Mouse (Mus musculus) MEL (cell line): ENCODE data around the gene Naip1. TPM values are rescaled to one million over a fixed set of nuclear protein-coding genes. Genes with fewer than 3 reads are reported as not detected.
"Not testable (repeated sequence)": the region's sequence is repeated elsewhere in the genome, so short reads cannot be mapped to it uniquely, and the experiment has no call there.

Source experiments
- DNase-seq: peaks from one replicate; pipeline ENCODE4 v3.0.0; 2011; ENCODE audit warnings: low read depth, low spot score
- H3K27ac ChIP-seq: 2 replicates; pipeline ENCODE4 v1.5.1; 2012; ENCODE audit warnings: low read depth, mild to moderate bottlenecking, control low read depth, low read length, moderate library complexity; ENCODE audit not compliant: control insufficient read depth
- H3K27me3 ChIP-seq, 2 experiments: fragments of 150-350 bp in 1 of 2; sonication (generic) in 1 of 2; 2 replicates each; pipeline ENCODE4 v1.6.1; 2012; ENCODE audit warnings: low read length in 2 of 2, mild to moderate bottlenecking in 2 of 2, improper control_type of control experiment in 1 of 2, moderate library complexity in 1 of 2; ENCODE audit not compliant: insufficient read depth in 2 of 2, control insufficient read depth in 1 of 2
- H3K36me3 ChIP-seq, 2 experiments: 2 replicates each; pipeline ENCODE4 v1.6.1; 2012 to 2014; ENCODE audit warnings: low read length in 2 of 2, improper control_type of control experiment in 1 of 2, inconsistent platforms in 1 of 2, mild to moderate bottlenecking in 1 of 2; ENCODE audit not compliant: insufficient read depth in 2 of 2, control insufficient read depth in 1 of 2
- H3K4me1 ChIP-seq, 2 experiments: fragments of 150-350 bp in 1 of 2; sonication (generic) in 1 of 2; 2 replicates each; pipeline ENCODE4 v1.6.1; 2012; ENCODE audit warnings: low read length in 2 of 2, improper control_type of control experiment in 1 of 2, mild to moderate bottlenecking in 1 of 2; ENCODE audit not compliant: insufficient read depth in 2 of 2, control insufficient read depth in 1 of 2
- H3K4me3 ChIP-seq, 2 experiments: fragments of 150-350 bp in 1 of 2; sonication (generic) in 1 of 2; 2 replicates each; pipeline ENCODE4 v1.5.1; 2012; ENCODE audit warnings: low read depth in 2 of 2, low read length in 2 of 2, mild to moderate bottlenecking in 2 of 2, moderate library complexity in 2 of 2, control low read depth in 1 of 2, improper control_type of control experiment in 1 of 2; ENCODE audit not compliant: control insufficient read depth in 1 of 2, insufficient read depth in 1 of 2
- H3K79me2 ChIP-seq: 2 replicates; pipeline ENCODE4 v1.6.1; 2012; ENCODE audit warnings: mild to moderate bottlenecking, low read length, moderate library complexity; ENCODE audit not compliant: control insufficient read depth, poor library complexity, insufficient read depth
- H3K9ac ChIP-seq: 2 replicates; pipeline ENCODE4 v1.6.1; 2012; ENCODE audit warnings: low read depth, mild to moderate bottlenecking, control low read depth, low read length, moderate library complexity; ENCODE audit not compliant: control insufficient read depth, poor library complexity, severe bottlenecking
- H3K9me3 ChIP-seq: fragments of 150-350 bp; sonication (generic); replicated peaks from 2 replicates; pipeline ENCODE4 v1.6.1; 2012; ENCODE audit warnings: mild to moderate bottlenecking, low read length, improper control_type of control experiment, moderate library complexity; ENCODE audit not compliant: insufficient read depth
- CTCF ChIP-seq, 3 experiments: IDR thresholded peaks in 2 of 3; conservative IDR thresholded peaks in 1 of 3; 2 replicates each; pipeline ENCODE4 v1.5.1; 2011 to 2012; ENCODE audit warnings: low read length in 3 of 3, low read depth in 2 of 3, mild to moderate bottlenecking in 2 of 3, improper control_type of control experiment in 1 of 3, inconsistent platforms in 1 of 3, mixed read lengths in 1 of 3, moderate library complexity in 1 of 3; ENCODE audit not compliant: control insufficient read depth in 1 of 3, insufficient read depth in 1 of 3, poor library complexity in 1 of 3, severe bottlenecking in 1 of 3
- E2F4 ChIP-seq: IDR thresholded peaks from 2 replicates; pipeline ENCODE4 v1.6.1; 2011; ENCODE audit warnings: low read depth, low read length, improper control_type of control experiment, borderline replicate concordance
- EP300 ChIP-seq, 2 experiments: IDR thresholded peaks; 2 replicates each; pipeline ENCODE4 v1.6.1; 2011; ENCODE audit warnings: improper control_type of control experiment in 2 of 2, low read length in 2 of 2, low read depth in 1 of 2, mild to moderate bottlenecking in 1 of 2
- MAX ChIP-seq: IDR thresholded peaks from 2 replicates; pipeline ENCODE4 v1.6.1; 2011; ENCODE audit warnings: low read length, improper control_type of control experiment
- RAD21 ChIP-seq: IDR thresholded peaks from 2 replicates; pipeline ENCODE4 v1.6.1; 2011; ENCODE audit warnings: mild to moderate bottlenecking, low read depth, low read length, improper control_type of control experiment
- SMC3 ChIP-seq: IDR thresholded peaks from 2 replicates; pipeline ENCODE4 v1.6.1; 2011; ENCODE audit warnings: low read depth, low read length, improper control_type of control experiment
- TAL1 ChIP-seq: IDR thresholded peaks from 2 replicates; pipeline ENCODE4 v1.6.1; 2012; ENCODE audit warnings: mild to moderate bottlenecking, inconsistent platforms, low read length, moderate library complexity, mixed read lengths
- USF2 ChIP-seq, 2 experiments: IDR thresholded peaks; 2 replicates each; pipeline ENCODE4 v1.6.1; 2011 to 2012; ENCODE audit warnings: improper control_type of control experiment in 2 of 2, low read length in 2 of 2, borderline replicate concordance in 1 of 2, inconsistent platforms in 1 of 2, low read depth in 1 of 2, mild to moderate bottlenecking in 1 of 2; ENCODE audit not compliant: insufficient read depth in 1 of 2
- ZKSCAN1 ChIP-seq: IDR thresholded peaks from 2 replicates; pipeline ENCODE4 v1.6.1; 2012; ENCODE audit warnings: low read depth, mild to moderate bottlenecking, inconsistent platforms, low read length, improper control_type of control experiment, moderate library complexity
- polyA plus RNA-seq, 2 experiments: library from polyadenylated mRNA; stranded (reverse) in 1 of 2; unstranded in 1 of 2; fragments of >175 nt in 1 of 2; fragments of >200 nt in 1 of 2; gene quantifications; 2 replicates each; pipeline versions ENCODE4 v1.2.1 to v1.2.4; 2012; ENCODE audit warnings: low replicate concordance in 2 of 2, low read depth in 1 of 2; ENCODE audit not compliant: insufficient read length in 2 of 2, insufficient read depth in 1 of 2, missing spikeins in 1 of 2
- total RNA-seq: library from RNA; depleted of rRNA; stranded (reverse); fragments of 300-350 nt; gene quantifications from 2 replicates; pipeline ENCODE4 v1.2.3, GENCODE M21; 2012

The Naip1 gene
- total and polyA plus RNA-seq, 3 experiments, result 0.01 TPM; not detected in 2

GRCm38 (mm10) chr13:100438701-100439100, 14.0 kb downstream of the Naip1 start:
- no peak overlapping the region for H3K9ac ChIP-seq
- H3K36me3 ChIP-seq, result no peaks in the 10 kb centered on the region
- H3K9me3 ChIP-seq, result no peaks in the 10 kb centered on the region
- H3K4me1 ChIP-seq, result no peaks in the 10 kb centered on the region
- H3K4me3 ChIP-seq, result no peak overlapping the region
- no peaks in the 10 kb centered on the region; a peak in 1 of 4 replicates for H3K27me3 ChIP-seq
- no peak overlapping the region for H3K27ac ChIP-seq
- H3K79me2 ChIP-seq, result no peaks in the 10 kb centered on the region
- DNase-seq, result no peak
- TF ChIP-seq USF2 (IDR thresholded peaks at IDR 0.05; ENCODE audit: borderline replicate concordance in 1 of 2, insufficient read depth in 1 of 2, low read depth in 1 of 2, low read length in 2 of 2) (no peak), E2F4 (no peak), TAL1 (no peak), SMC3 (no peak), MAX (no peak), CTCF (IDR thresholded peaks at IDR 0.05 in 2 of 3, conservative IDR thresholded peaks at IDR 0.05 in 1 of 3; ENCODE audit: control insufficient read depth in 1 of 3, insufficient read depth in 1 of 3, low read depth in 2 of 3, low read length in 3 of 3, poor library complexity in 1 of 3, severe bottlenecking in 1 of 3) (no peak)
- TF ChIP-seq, all 39 proteins: peak for 0

- H3K27ac ChIP-seq, result no peak overlapping the region
- no peak overlapping the region for H3K4me3 ChIP-seq
- H3K27me3 ChIP-seq, result no peaks in the 10 kb centered on the region; a peak in 1 of 4 replicates
- DNase-seq, result no peak
- no peaks in the 10 kb centered on the region for H3K36me3 ChIP-seq
- no peaks in the 10 kb centered on the region for H3K79me2 ChIP-seq
- no peak overlapping the region for H3K9ac ChIP-seq
- H3K4me1 ChIP-seq, result no peaks in the 10 kb centered on the region
- H3K9me3 ChIP-seq, result no peaks in the 10 kb centered on the region
- no peak for TF ChIP-seq ZKSCAN1
- no peak for TF ChIP-seq EP300 (IDR thresholded peaks at IDR 0.05; ENCODE audit: low read depth in 1 of 2, low read length in 2 of 2)
- TF ChIP-seq RAD21, result no peak
- TF ChIP-seq, all 39 proteins: peak for 0
Observed at GRCm38 (mm10) chr13:100437322-100437825, 15.3 kb downstream of the Naip1 start.

- not testable (repeated sequence) for H3K4me3 ChIP-seq, H3K79me2 ChIP-seq, H3K27ac ChIP-seq, H3K9ac ChIP-seq, DNase-seq, H3K36me3 ChIP-seq, H3K27me3 ChIP-seq, H3K4me1 ChIP-seq, H3K9me3 ChIP-seq
Observed at GRCm38 (mm10) chr13:100436556-100437163, 16.0 kb downstream of the Naip1 start.
